Mouse (Mus musculus): ENCODE measurements at regions not wholly inside any gene's neighbourhood (a gene's known extent, or its start where the extent isn't known, plus 50 kb on each side); places are given as distances from the start of the nearest gene placed in this dataset.

DNA sequence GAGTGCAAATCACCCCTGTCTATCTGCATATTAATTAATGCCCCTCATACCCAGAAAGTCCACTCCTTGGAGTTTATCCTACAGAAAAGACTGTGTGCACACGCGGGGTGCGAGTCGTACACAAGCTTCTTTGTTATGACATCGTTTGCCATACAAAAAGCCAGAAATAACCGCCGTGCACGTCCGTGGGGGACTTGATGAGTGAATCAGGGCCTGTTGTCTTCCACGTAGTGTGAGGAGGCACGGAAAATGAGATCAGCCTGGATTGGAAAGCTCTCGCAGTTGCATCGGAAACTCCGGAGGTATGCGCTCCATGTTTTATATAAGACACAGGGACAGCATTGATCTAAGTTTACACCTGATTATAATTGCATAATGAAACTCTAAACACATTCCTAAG, 120.3 kb downstream of the Etnk1 start:
- Histone ChIP-seq H3K4me3 (ENCODE audit: low read depth, low read length) (no peak overlapping the region), H3K36me3 (ENCODE audit: control insufficient read depth, insufficient read depth) (no peaks in the 10 kb centered on the region), H3K9me3 (ENCODE audit: control insufficient read depth) (no peaks in the 10 kb centered on the region), H3K4me1 (replicated peaks; ENCODE audit: control insufficient read depth, insufficient read depth, low read length) (no peaks in the 10 kb centered on the region), H3K27me3 (replicated peaks; ENCODE audit: control insufficient read depth, insufficient read depth, low read length) (no peaks in the 10 kb centered on the region), H3K27ac (ENCODE audit: low read depth, low read length) (no peak overlapping the region), H3K9ac (ENCODE audit: low read depth, low read length) (no peak overlapping the region), H3K4me2 (replicated peaks; ENCODE audit: low read depth) (no peak overlapping the region)
- 86% methylated on average over 15 of the region's 15 CpGs for WGBS
- TF ChIP-seq CTCF (IDR thresholded peaks at IDR 0.05; ENCODE audit: low read depth): no peak
- ATAC-seq: no peak

DNA sequence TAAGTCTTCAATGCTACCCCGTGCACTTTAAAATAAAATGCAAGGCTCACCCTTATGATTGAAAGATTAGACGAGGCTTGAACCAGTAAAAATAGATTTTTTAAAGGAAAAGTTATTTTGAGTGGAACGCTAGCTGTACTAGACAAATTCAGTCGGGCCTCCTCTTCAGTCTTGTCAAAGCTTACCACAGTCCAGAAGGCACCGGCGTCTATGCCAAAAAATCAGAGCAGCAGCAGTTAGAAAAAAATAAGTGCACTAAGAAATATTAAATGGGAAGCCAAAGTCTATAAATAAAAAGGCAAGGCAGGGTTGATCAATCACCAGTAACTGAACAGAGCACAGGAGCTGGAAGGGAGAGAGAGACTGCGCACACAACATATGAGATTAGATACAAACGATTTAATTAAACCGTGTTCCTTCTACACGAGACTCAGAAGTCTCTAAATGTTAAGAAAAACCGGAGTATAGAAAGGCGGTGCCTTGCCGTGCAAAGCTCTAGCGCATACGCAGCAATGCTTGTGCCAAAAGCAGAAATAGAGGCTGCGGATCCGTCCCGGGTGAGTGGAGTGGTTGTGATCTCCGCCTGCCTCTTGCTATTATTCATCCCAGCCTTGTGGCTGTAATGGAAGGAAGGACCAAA, 121.6 kb downstream of the Etnk1 start:
- TF ChIP-seq CTCF (IDR thresholded peaks at IDR 0.05; ENCODE audit: low read depth): no peak
- Histone ChIP-seq H3K27me3 (replicated peaks; ENCODE audit: control insufficient read depth, insufficient read depth, low read length) (no peaks in the 10 kb centered on the region), H3K4me1 (replicated peaks; ENCODE audit: control insufficient read depth, insufficient read depth, low read length) (no peaks in the 10 kb centered on the region), H3K27ac (ENCODE audit: low read depth, low read length) (no peak overlapping the region), H3K36me3 (ENCODE audit: control insufficient read depth, insufficient read depth) (no peaks in the 10 kb centered on the region), H3K4me3 (ENCODE audit: low read depth, low read length) (no peak overlapping the region), H3K4me2 (replicated peaks; ENCODE audit: low read depth) (no peak overlapping the region), H3K9ac (ENCODE audit: low read depth, low read length) (no peak overlapping the region), H3K9me3 (ENCODE audit: control insufficient read depth) (no peaks in the 10 kb centered on the region)
- 82% methylated on average over 19 of the region's 19 CpGs for WGBS
- no peak for ATAC-seq

DNA sequence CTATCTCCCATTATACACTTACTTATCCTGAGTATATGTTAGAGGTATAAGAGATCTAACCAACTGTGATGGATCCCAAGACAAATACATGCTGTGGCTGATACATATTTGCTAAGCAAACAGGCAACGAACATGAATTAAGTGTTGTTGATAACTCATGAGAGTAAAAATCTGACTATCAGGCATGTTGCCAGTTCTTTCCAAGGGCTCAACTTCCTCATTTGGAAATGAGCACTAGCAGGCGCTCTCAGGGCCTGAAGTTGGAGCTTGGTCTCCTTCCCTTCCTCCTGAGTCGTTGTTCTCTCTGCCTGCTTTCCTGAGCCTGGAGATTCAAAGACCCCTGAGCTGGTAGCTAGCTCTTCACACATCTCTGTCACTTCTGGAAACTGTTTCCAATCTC, 126.6 kb downstream of the Etnk1 start:
- 0 out of 2 replicates have a peak, but pooled peaks have one; percentile 8 for TF ChIP-seq CTCF (IDR thresholded peaks at IDR 0.05; ENCODE audit: low read depth)
- Histone ChIP-seq H3K9ac (ENCODE audit: low read depth, low read length) (no peak overlapping the region), H3K9me3 (ENCODE audit: control insufficient read depth) (no peaks in the 10 kb centered on the region), H3K36me3 (ENCODE audit: control insufficient read depth, insufficient read depth) (no peaks in the 10 kb centered on the region), H3K4me3 (ENCODE audit: low read depth, low read length) (no peak overlapping the region), H3K27ac (ENCODE audit: low read depth, low read length) (no peak overlapping the region), H3K4me1 (replicated peaks; ENCODE audit: control insufficient read depth, insufficient read depth, low read length) (no peaks in the 10 kb centered on the region), H3K27me3 (replicated peaks; ENCODE audit: control insufficient read depth, insufficient read depth, low read length) (no peaks in the 10 kb centered on the region), H3K4me2 (replicated peaks; ENCODE audit: low read depth) (no peak overlapping the region)
- 57% methylated on average over 3 of the region's 3 CpGs for WGBS
- no peak for ATAC-seq

DNA sequence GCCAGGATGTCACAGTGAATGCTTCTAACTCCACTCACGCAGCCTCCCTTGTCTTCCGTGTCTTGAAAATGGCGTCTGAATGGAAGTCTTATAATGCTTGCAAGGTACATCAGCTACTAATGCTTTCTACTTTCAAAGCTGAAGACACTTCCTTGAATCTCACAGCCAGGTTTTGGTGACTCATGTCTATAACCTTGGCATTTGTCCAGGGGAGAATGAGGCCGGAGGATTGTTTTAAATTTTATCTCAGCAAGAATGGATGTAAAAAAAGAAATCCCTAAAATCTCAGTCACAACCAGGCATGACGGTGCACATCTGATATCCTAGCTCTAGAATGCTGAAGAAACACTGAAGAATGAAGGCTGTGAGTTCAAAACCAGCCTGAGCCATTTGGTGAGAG, 131.4 kb downstream of the Etnk1 start:
- no peak overlapping the region for H3K9ac ChIP-seq (ENCODE audit: low read depth, low read length)
- no peaks in the 10 kb centered on the region for H3K36me3 ChIP-seq (ENCODE audit: control insufficient read depth, insufficient read depth)
- no peak for ATAC-seq
- no peaks in the 10 kb centered on the region for H3K27me3 ChIP-seq (replicated peaks; ENCODE audit: control insufficient read depth, insufficient read depth, low read length)
- no peaks in the 10 kb centered on the region for H3K9me3 ChIP-seq (ENCODE audit: control insufficient read depth)
- H3K4me2 ChIP-seq (replicated peaks; ENCODE audit: low read depth): no peak overlapping the region
- H3K4me3 ChIP-seq (ENCODE audit: low read depth, low read length): no peak overlapping the region
- no peak overlapping the region for H3K27ac ChIP-seq (ENCODE audit: low read depth, low read length)
- TF ChIP-seq CTCF (IDR thresholded peaks at IDR 0.05; ENCODE audit: low read depth): no peak
- 79% methylated on average over 5 of the region's 5 CpGs for WGBS
- H3K4me1 ChIP-seq (replicated peaks; ENCODE audit: control insufficient read depth, insufficient read depth, low read length): no peaks in the 10 kb centered on the region

DNA sequence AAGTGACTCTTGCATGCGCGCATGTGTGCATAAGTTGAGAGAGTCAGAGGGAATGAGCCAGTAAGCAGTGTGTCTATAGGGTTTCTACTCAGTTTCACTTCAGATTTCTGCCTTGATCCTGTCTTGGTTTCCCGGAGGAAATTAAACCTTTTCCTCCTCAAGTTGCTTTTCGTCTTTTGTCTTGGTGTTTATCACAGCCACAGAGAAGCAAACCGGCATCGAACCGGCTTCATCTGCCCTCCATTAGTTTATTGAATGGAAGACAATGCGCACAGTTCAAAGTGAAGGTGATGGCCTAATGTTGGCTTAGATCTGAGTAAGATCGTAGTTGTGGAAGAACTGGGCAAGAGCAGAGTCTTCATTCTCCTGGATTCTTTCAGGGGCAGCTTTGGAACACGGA, 134.4 kb downstream of the Etnk1 start:
- Histone ChIP-seq H3K27me3 (replicated peaks; ENCODE audit: control insufficient read depth, insufficient read depth, low read length) (no peaks in the 10 kb centered on the region), H3K27ac (ENCODE audit: low read depth, low read length) (no peak overlapping the region), H3K36me3 (ENCODE audit: control insufficient read depth, insufficient read depth) (no peaks in the 10 kb centered on the region), H3K9ac (ENCODE audit: low read depth, low read length) (no peak overlapping the region), H3K4me2 (replicated peaks; ENCODE audit: low read depth) (no peak overlapping the region), H3K4me3 (ENCODE audit: low read depth, low read length) (no peak overlapping the region), H3K9me3 (ENCODE audit: control insufficient read depth) (no peaks in the 10 kb centered on the region), H3K4me1 (replicated peaks; ENCODE audit: control insufficient read depth, insufficient read depth, low read length) (no peaks in the 10 kb centered on the region)
- no peak for TF ChIP-seq CTCF (IDR thresholded peaks at IDR 0.05; ENCODE audit: low read depth)
- ATAC-seq: no peak
- WGBS: 93% methylated on average over 10 of the region's 10 CpGs

DNA sequence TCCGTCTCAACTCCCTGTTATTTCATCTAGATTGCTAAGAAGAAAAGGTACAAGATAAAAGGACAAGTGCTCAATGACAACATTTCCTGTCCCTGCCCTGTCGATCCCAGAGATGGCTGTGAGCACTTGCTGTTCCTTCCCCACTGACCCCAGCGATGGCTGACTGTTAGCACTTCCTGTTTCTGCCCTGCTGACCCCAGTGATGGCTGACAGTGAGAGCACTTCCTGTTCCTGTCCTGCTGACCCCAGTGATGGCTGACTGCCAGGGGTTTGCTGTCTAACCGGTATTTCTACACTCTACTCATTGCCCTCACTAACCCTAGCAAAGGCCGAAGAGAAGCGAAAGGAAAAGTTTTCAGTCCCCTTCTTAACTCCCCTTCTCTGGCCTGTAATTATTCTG, 140.3 kb downstream of the Etnk1 start:
- no peak for TF ChIP-seq CTCF (IDR thresholded peaks at IDR 0.05; ENCODE audit: low read depth)
- Histone ChIP-seq H3K27ac (ENCODE audit: low read depth, low read length) (no peak overlapping the region), H3K9ac (ENCODE audit: low read depth, low read length) (no peak overlapping the region), H3K9me3 (ENCODE audit: control insufficient read depth) (no peaks in the 10 kb centered on the region), H3K27me3 (replicated peaks; ENCODE audit: control insufficient read depth, insufficient read depth, low read length) (no peaks in the 10 kb centered on the region), H3K4me1 (replicated peaks; ENCODE audit: control insufficient read depth, insufficient read depth, low read length) (no peaks in the 10 kb centered on the region), H3K4me2 (replicated peaks; ENCODE audit: low read depth) (no peak overlapping the region), H3K36me3 (ENCODE audit: control insufficient read depth, insufficient read depth) (no peaks in the 10 kb centered on the region), H3K4me3 (ENCODE audit: low read depth, low read length) (no peak overlapping the region)
- WGBS: 63% methylated on average over 6 of the region's 6 CpGs
- no peak for ATAC-seq

DNA sequence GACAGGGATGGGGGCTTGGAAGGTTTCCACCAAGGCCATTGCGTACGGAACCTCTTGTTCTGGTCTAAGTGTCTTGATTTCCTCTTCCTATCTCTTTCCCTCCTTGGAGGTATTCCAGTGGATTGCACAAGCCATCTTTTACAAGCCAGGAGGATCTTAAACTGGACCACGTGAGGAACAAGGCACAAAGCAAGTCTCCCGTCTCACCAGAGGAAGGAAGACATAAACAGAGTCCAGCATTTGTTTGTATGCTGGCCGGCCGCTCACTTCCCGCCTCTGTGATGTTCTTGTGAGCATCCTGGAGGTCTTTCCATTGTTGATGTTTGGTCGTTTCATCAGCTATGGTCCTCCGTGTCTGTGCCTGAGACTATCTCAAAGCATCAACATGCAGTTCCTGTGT, 148.8 kb downstream of the Etnk1 start:
- Histone ChIP-seq H3K9me3 (ENCODE audit: control insufficient read depth) (no peaks in the 10 kb centered on the region), H3K4me1 (replicated peaks; ENCODE audit: control insufficient read depth, insufficient read depth, low read length) (no peaks in the 10 kb centered on the region), H3K4me2 (replicated peaks; ENCODE audit: low read depth) (no peak overlapping the region), H3K36me3 (ENCODE audit: control insufficient read depth, insufficient read depth) (no peaks in the 10 kb centered on the region), H3K9ac (ENCODE audit: low read depth, low read length) (no peak overlapping the region), H3K27me3 (replicated peaks; ENCODE audit: control insufficient read depth, insufficient read depth, low read length) (no peaks in the 10 kb centered on the region), H3K27ac (ENCODE audit: low read depth, low read length) (no peak overlapping the region), H3K4me3 (ENCODE audit: low read depth, low read length) (no peak overlapping the region)
- ATAC-seq: no peak
- 57% methylated on average over 9 of the region's 9 CpGs for WGBS
- TF ChIP-seq CTCF (IDR thresholded peaks at IDR 0.05; ENCODE audit: low read depth): no peak

Data from intestine, postnatal 0 days (tissue).